20 mouse cellular contexts compared by ENCODE assay signal in the genomic region with DNA sequence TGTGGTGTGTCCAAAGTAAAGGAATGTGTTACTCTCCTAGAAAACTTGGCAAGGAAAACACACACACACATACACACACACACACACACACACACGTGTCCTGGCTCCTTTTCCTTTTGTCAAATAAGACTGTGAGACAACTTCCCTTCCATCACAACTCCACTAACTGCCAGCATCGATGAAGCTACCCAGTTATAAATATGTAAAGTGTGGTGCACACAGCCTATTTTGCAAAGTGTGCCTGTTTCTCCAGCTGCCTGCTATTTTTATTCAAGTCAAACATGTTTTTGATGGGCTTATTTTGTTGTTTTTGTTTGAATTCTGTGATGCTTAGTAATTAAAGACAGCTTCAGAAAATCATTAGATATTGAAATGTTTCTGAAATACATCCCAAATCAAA.
DNase-seq lines count a peak whose midpoint lies in the region; ATAC-seq and TF ChIP-seq lines count a peak whose summit lies in the region.
"Had no signal": no experiment of that assay in that cellular context is flagged by ENCODE, and none has a peak within 500 bp of the region (broad histone marks: within the 10 kb centered on the region; RNA-seq: fewer than 3 reads in every experiment).

No protein-coding gene starts in this region.

- H3K4me3 ChIP-seq in forebrain, postnatal 0 days (ENCODE audit: low read depth, low read length) = no peak overlapping the region
- no peak overlapping the region for H3K4me3 ChIP-seq in forebrain, embryonic 11.5 days (ENCODE audit: low read depth, low read length)
- H3K4me3 ChIP-seq: embryonic facial prominence, embryonic 13.5 days; embryonic facial prominence, embryonic 15.5 days; erythroblast, embryonic 14.5 days; forebrain, embryonic 10.5 days; forebrain, embryonic 13.5 days had no signal

- no peak overlapping the region for H3K27ac ChIP-seq in forebrain, postnatal 0 days (ENCODE audit: low read depth, low read length)
- no peak overlapping the region for H3K27ac ChIP-seq in forebrain, embryonic 11.5 days (ENCODE audit: low read depth, low read length)
- H3K27ac ChIP-seq: embryonic facial prominence, embryonic 13.5 days; embryonic facial prominence, embryonic 15.5 days; forebrain, embryonic 10.5 days; forebrain, embryonic 13.5 days had no signal

- ATAC-seq in forebrain, postnatal 0 days = peak; percentile 68
- ATAC-seq in forebrain, embryonic 11.5 days (replicated peaks; ENCODE audit: low FRiP score) = no peak
- ATAC-seq: forebrain, embryonic 13.5 days had no signal

- H3K4me1 ChIP-seq in forebrain, postnatal 0 days (ENCODE audit: insufficient read depth) = no peaks in the 10 kb centered on the region
- no peaks in the 10 kb centered on the region for H3K4me1 ChIP-seq in forebrain, embryonic 11.5 days (replicated peaks; ENCODE audit: control insufficient read depth, insufficient read depth, low read length)
- H3K4me1 ChIP-seq: embryonic facial prominence, embryonic 13.5 days; embryonic facial prominence, embryonic 15.5 days; forebrain, embryonic 10.5 days; forebrain, embryonic 13.5 days had no signal

- WGBS in forebrain, postnatal 0 days = 43% methylated on average over 2 of the region's 2 CpGs
- 77% methylated on average over 2 of the region's 2 CpGs for WGBS in forebrain, embryonic 11.5 days

- no peak overlapping the region for H3K4me2 ChIP-seq in forebrain, postnatal 0 days (ENCODE audit: low read depth)
- no peak overlapping the region for H3K4me2 ChIP-seq in forebrain, embryonic 11.5 days (ENCODE audit: low read depth, low read length, severe bottlenecking)
- H3K4me2 ChIP-seq: embryonic facial prominence, embryonic 13.5 days; embryonic facial prominence, embryonic 15.5 days; forebrain, embryonic 13.5 days had no signal

- no peak for TF ChIP-seq CTCF in forebrain, postnatal 0 days (IDR thresholded peaks at IDR 0.05; ENCODE audit: low read depth)

- H3K9me3 ChIP-seq in forebrain, postnatal 0 days (ENCODE audit: low read length) = peaks cover 3% of the 10 kb centered on the region; the same call in 1 of the 2 replicates
- H3K9me3 ChIP-seq in forebrain, embryonic 11.5 days (ENCODE audit: control insufficient read depth, low read length) = no peaks in the 10 kb centered on the region
- H3K9me3 ChIP-seq: embryonic facial prominence, embryonic 15.5 days; forebrain, embryonic 13.5 days had no signal

- H3K27me3 ChIP-seq in forebrain, postnatal 0 days (ENCODE audit: insufficient read depth, low read length) = no peaks in the 10 kb centered on the region
- H3K27me3 ChIP-seq in forebrain, embryonic 11.5 days (ENCODE audit: control insufficient read depth, insufficient read depth, low read length) = no peaks in the 10 kb centered on the region
- H3K27me3 ChIP-seq: embryonic facial prominence, embryonic 13.5 days; embryonic facial prominence, embryonic 15.5 days; forebrain, embryonic 13.5 days had no signal

- DNase-seq in forebrain, postnatal 0 days = peak; percentile 25
- DNase-seq in forebrain, embryonic 11.5 days (ENCODE audit: low spot score) = no peak
- peak; percentile 2 for DNase-seq in brain, adult 2 months (ENCODE audit: low read depth, low spot score)
- peak; percentile 0 for DNase-seq in brain, embryonic 18.5 days (ENCODE audit: low read depth, low spot score)
- DNase-seq in spleen, adult 12 weeks (ENCODE audit: low spot score) = no peak
- DNase-seq: adrenal gland, adult 2 months; adrenal gland, postnatal 10 days; adrenal gland, postnatal 25 days; cerebellum, adult 11 months; cerebellum, adult 18-20 months; cerebellum, adult 8-10 months; cerebellum, adult 9-11 months; cerebellum, postnatal 14 days; cerebellum, postnatal 36 days; embryo, embryonic 11 days had no signal

- H3K9ac ChIP-seq in forebrain, postnatal 0 days = no peak overlapping the region
- no peak overlapping the region for H3K9ac ChIP-seq in forebrain, embryonic 11.5 days (ENCODE audit: low read length)
- H3K9ac ChIP-seq: embryonic facial prominence, embryonic 13.5 days; embryonic facial prominence, embryonic 15.5 days; forebrain, embryonic 13.5 days had no signal

- no peaks in the 10 kb centered on the region for H3K36me3 ChIP-seq in forebrain, postnatal 0 days (ENCODE audit: insufficient read depth)
- no peaks in the 10 kb centered on the region for H3K36me3 ChIP-seq in forebrain, embryonic 11.5 days (ENCODE audit: control insufficient read depth, insufficient read depth, low read length)
- H3K36me3 ChIP-seq: embryonic facial prominence, embryonic 13.5 days; embryonic facial prominence, embryonic 15.5 days; forebrain, embryonic 10.5 days had no signal

Comparison
In these comparisons a context has a peak if more than half of its experiments do, and no peak if none do; other contexts are left out.
1. DNase-seq: peak in forebrain, postnatal 0 days (single experiment), brain, adult 2 months (single experiment) and brain, embryonic 18.5 days (single experiment); none in forebrain, embryonic 11.5 days (single experiment) and spleen, adult 12 weeks (single experiment).